Mouse (Mus musculus): ENCODE data around the gene Mtx1.
"Not testable (repeated sequence)": the region's sequence is repeated elsewhere in the genome, so short reads cannot be mapped to it uniquely, and the experiment has no call there.

DNA sequence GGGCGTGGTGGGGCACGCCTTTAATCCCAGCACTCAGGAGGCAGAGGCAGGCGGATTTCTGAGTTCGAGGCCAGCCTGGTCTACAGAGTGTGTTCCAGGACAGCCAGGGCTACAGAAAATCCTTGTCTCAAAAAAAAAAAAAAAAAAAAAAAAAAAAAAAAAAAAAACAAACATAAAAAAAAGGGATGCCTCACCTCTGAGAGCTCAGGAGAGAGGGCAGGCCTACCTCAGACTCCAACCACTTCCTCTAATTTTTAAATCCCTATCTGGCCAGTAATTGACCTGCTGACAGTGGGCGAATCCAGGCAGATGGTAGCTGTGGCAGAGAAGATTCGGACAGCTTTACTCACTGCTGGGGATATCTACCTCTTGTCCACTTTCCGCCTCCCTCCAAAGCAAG is 10.5 kb downstream of the Mtx1 start:
- not testable (repeated sequence) for TF ChIP-seq CTCF (IDR thresholded peaks at IDR 0.05; ENCODE audit: low read depth, low read length); POLR2A (IDR thresholded peaks at IDR 0.05; ENCODE audit: borderline replicate concordance, low read depth, low read length)
